Mouse (Mus musculus) layer of hippocampus, adult 2 months (tissue): ENCODE measurements around the gene Olfr1261. TPM values are rescaled to one million over a fixed set of nuclear protein-coding genes. Genes with fewer than 3 reads are reported as not detected.

ENCODE experiments used
- DNase-seq, 2 experiments: peaks; one replicate each; pipeline ENCODE4 v3.0.0; 2022; ENCODE audit warnings: low spot score in 2 of 2
- H3K27ac ChIP-seq: fragments of 200-600 bp; 2 replicates; pipeline ENCODE4 v1.8.1; 2022
- H3K4me3 ChIP-seq: fragments of 200-600 bp; 2 replicates; pipeline ENCODE4 v1.8.1; 2022; ENCODE audit warnings: mild to moderate bottlenecking
- CTCF ChIP-seq: fragments of 200-600 bp; conservative IDR thresholded peaks from 2 replicates; pipeline ENCODE4 v1.8.1; 2022; ENCODE audit warnings: antibody characterized with exemption, mild to moderate bottlenecking, moderate library complexity
- long read RNA-seq, 2 experiments: library from polyadenylated mRNA; stranded (forward); transcript quantifications; one replicate each; pipeline ENCODE4 v2.0.0; 2021; ENCODE audit warnings: borderline mapping rate in 2 of 2
- total RNA-seq, 2 experiments: library from RNA; stranded (reverse); gene quantifications; 2 replicates each; pipeline ENCODE4 v1.2.3; 2021

Gene Olfr1261
- not detected for total RNA-seq
- long read RNA-seq, experiment 1, result 0 reads
- long read RNA-seq, experiment 2, result 0 reads

GRCm38 (mm10) chr2:89990921-89991320, at the start of gene Olfr1261:
Gene Olfr1261 (plus strand): TSS chr2:89991221.
- H3K4me3 ChIP-seq, result no peak within 1 kb of the TSS
- TF ChIP-seq CTCF, result no peak
- no peak within 1 kb of the TSS for H3K27ac ChIP-seq
- DNase-seq, result no peak

DNA sequence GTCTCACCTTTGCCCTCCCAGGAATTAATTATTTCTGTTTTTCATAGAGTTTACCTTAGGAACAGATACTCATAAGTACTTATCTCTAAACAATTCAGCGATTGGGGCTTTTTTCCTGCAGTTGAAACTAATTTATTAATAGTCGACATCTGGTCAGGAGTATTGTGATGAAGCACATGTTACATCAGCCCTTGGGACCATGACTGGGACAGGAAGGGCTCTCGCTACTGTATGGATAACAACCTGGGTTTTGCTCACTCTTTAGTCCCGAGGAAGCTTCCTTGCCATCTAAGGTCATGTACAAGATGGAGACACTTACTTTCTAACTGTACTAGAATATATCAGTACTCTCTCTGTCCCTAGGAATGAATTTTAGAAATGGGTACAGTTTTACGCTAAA, 42.5 kb upstream of the Olfr1261 start, which contains the start of gene Olfr1259:
Olfr1259 (minus strand) TSS at position 101 of the 400 bp plus-strand sequence.
- Histone ChIP-seq H3K4me3 (no peak within 1 kb of the TSS), H3K27ac (no peak within 1 kb of the TSS)
- DNase-seq, result no peak
- no peak for TF ChIP-seq CTCF

- no peak within 1 kb of the TSS for H3K27ac ChIP-seq
- peak; percentile 14 to 44 for DNase-seq
- no peak within 1 kb of the TSS for H3K4me3 ChIP-seq
- no peak for TF ChIP-seq CTCF
These were observed 16.8 kb upstream of the Olfr1261 start, which contains the start of gene Olfr1260 for GRCm38 (mm10) chr2:89974184-89974583. Gene Olfr1260 (plus strand): TSS chr2:89974340.

DNA sequence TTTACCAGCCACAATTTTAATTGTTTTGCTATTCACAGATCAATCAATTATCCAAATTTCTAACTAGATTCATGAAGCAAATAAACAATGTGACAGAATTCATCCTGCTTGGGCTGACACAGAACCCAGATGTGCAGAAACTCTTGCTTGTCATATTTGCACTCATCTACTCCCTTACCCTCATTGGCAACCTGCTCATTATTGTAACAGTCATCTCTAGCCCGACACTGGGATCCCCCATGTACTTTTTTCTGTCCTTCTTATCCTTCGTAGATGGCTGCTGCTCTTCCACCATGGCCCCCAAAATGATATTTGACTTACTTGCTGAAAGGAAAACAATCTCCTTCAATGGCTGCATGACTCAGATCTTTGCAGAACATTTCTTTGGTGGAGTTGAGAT, 13.3 kb upstream of the Olfr1261 start:
- Histone ChIP-seq H3K27ac (no peak overlapping the region), H3K4me3 (no peak overlapping the region)
- DNase-seq, result no peak
- TF ChIP-seq CTCF, result no peak

DNA sequence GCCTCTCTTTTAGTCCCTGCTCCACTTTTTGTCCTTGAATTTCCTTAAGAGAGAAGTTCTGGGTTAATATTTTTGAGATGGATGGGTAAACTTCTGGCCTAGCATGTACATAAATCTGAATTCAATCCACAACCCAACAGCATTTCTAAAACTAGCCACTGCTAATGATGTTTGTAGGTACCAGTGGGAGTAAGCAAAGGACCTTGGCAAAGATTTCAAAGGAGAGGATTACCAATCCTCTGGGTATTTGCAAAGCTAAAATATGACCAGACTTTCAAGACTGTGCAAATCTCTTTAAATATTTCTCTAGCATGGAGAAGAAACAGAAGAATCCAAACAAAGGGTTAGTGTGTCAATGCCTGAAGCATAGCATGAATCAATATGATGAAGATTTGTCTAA, 8.8 kb downstream of the Olfr1261 start, which contains the start of gene Olfr1262:
Olfr1262 (plus strand) TSS at position 301 of the 400 bp plus-strand sequence.
- TF ChIP-seq CTCF, result no peak
- no peak within 1 kb of the TSS for H3K4me3 ChIP-seq
- no peak within 1 kb of the TSS for H3K27ac ChIP-seq
- no peak for DNase-seq

DNA sequence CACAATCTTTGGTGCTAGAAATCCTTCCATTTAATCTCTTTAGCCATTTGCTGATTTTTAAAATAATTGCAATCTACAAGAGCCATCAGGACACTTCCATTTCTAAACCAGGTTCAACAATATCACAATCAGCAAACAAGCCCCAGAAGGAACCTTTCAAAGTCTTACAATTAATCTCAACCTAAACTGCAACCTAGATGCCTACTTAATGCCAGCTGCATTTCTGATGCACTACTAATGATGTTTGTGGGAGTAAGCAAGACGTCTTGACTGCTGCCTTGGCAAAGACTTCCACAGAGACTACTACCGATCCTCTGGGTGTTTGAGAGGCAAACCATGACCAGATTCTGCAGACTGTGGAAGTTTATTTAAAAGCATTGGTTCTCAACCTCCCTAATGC, 20.8 kb downstream of the Olfr1261 start, which contains the start of gene Olfr1263:
Olfr1263 (plus strand) TSS at position 301 of the 400 bp plus-strand sequence.
- TF ChIP-seq CTCF, result no peak
- no peak within 1 kb of the TSS for H3K4me3 ChIP-seq
- DNase-seq, result no peak
- no peak within 1 kb of the TSS for H3K27ac ChIP-seq

DNA sequence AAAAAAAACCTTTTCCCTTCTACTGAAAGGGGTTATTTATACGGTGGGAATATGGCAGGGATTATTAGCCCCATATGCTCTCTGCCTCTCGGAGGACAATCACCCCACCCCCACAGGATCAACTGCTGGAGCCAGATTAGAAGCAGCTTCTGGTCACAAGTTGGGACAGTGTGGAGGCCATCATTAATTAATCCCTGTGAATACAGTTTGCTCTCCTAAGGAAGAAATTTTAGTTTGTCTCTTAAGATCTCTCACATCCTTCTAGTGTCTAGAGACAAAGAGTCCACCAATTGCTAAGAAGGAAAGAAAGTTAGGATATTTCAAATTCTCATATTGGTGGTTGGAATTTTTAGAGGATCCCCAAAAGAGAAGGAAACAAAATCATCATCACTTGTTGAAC, 34.5 kb downstream of the Olfr1261 start, which contains the start of gene Olfr1264:
Olfr1264 (minus strand) TSS at position 101 of the 400 bp plus-strand sequence.
- Histone ChIP-seq H3K27ac (no peak within 1 kb of the TSS), H3K4me3 (no peak within 1 kb of the TSS)
- no peak for TF ChIP-seq CTCF
- DNase-seq, result no peak

- H3K27ac ChIP-seq, result no peak within 1 kb of the TSS
- no peak for DNase-seq
- no peak within 1 kb of the TSS for H3K4me3 ChIP-seq
- TF ChIP-seq CTCF, result no peak
These were observed 44.0 kb downstream of the Olfr1261 start, which contains the start of gene Olfr1265 for GRCm38 (mm10) chr2:90035037-90035436. Gene Olfr1265 (plus strand): TSS chr2:90035337.

Other genes with a start within 250 kb of the Olfr1261 start
- not detected for gene Olfr1253, start 234.1 kb upstream of the Olfr1261 start, total RNA-seq
- not detected for gene Olfr1254, start 197.6 kb upstream of the Olfr1261 start, total RNA-seq
- gene Olfr1255, start 179.2 kb upstream of the Olfr1261 start, total RNA-seq, result not detected
- not detected for gene Olfr1256, start 149.7 kb upstream of the Olfr1261 start, total RNA-seq
- gene Olfr48, start 143.0 kb upstream of the Olfr1261 start, total RNA-seq, result not detected
- not detected for gene Olfr1257, start 112.8 kb upstream of the Olfr1261 start, total RNA-seq
- gene Olfr1258, start 63.9 kb upstream of the Olfr1261 start, total RNA-seq, result not detected
- gene Olfr1259, start 42.6 kb upstream of the Olfr1261 start, total RNA-seq, result not detected
- not detected for gene Olfr1260, start 16.9 kb upstream of the Olfr1261 start, total RNA-seq
- not detected for gene Olfr1262, start 8.9 kb downstream of the Olfr1261 start, total RNA-seq
- gene Olfr1263, start 20.9 kb downstream of the Olfr1261 start, total RNA-seq, result not detected
- not detected for gene Olfr1264, start 34.4 kb downstream of the Olfr1261 start, total RNA-seq
- not detected for gene Olfr1265, start 44.1 kb downstream of the Olfr1261 start, total RNA-seq
- not detected for gene Olfr140, start 72.4 kb downstream of the Olfr1261 start, total RNA-seq
- gene Olfr1269, start 130.2 kb downstream of the Olfr1261 start, total RNA-seq, result not detected
- gene Olfr32, start 151.1 kb downstream of the Olfr1261 start, total RNA-seq, result not detected
- gene Olfr1270, start 161.9 kb downstream of the Olfr1261 start, total RNA-seq, result not detected
- gene Olfr1506, start 233.3 kb downstream of the Olfr1261 start, total RNA-seq, result not detected